8 mouse cellular contexts compared by ENCODE assay signal in genomic region chr3:96559398-96559910, GRCm38 (mm10). TPM values are rescaled to one million over a fixed set of nuclear protein-coding genes. Genes with fewer than 3 reads are reported as not detected.
A peak's percentile ranks its signal among the peaks of the same experiment; 100 is the strongest.
DNase-seq lines count a peak whose midpoint lies in the region; ATAC-seq lines count a peak whose summit lies in the region.

No protein-coding gene starts in this region.

- H3K4me1 ChIP-seq in neural tube, embryonic 11.5 days (ENCODE audit: control insufficient read depth, insufficient read depth, low read length): peaks cover 20% of the 10 kb centered on the region
- H3K4me1 ChIP-seq in forebrain, embryonic 13.5 days: peaks cover 61% of the 10 kb centered on the region
- H3K4me1 ChIP-seq in limb, embryonic 11.5 days (ENCODE audit: control insufficient read depth, insufficient read depth, low read length): peaks cover 18% of the 10 kb centered on the region; the same call in 1 of the 2 replicates
- H3K4me1 ChIP-seq in neural tube, embryonic 15.5 days: peaks cover 58% of the 10 kb centered on the region

- H3K9me3 ChIP-seq in neural tube, embryonic 11.5 days (ENCODE audit: control insufficient read depth, low read length): no peaks in the 10 kb centered on the region
- no peaks in the 10 kb centered on the region for H3K9me3 ChIP-seq in forebrain, embryonic 13.5 days (replicated peaks)
- H3K9me3 ChIP-seq in limb, embryonic 11.5 days (ENCODE audit: control insufficient read depth, low read length): no peaks in the 10 kb centered on the region
- no peaks in the 10 kb centered on the region for H3K9me3 ChIP-seq in neural tube, embryonic 15.5 days (replicated peaks)

- H3K9ac ChIP-seq in neural tube, embryonic 11.5 days (ENCODE audit: low read length): no peak overlapping the region
- peak overlapping the region; percentile 75 for H3K9ac ChIP-seq in forebrain, embryonic 13.5 days
- no peak overlapping the region for H3K9ac ChIP-seq in limb, embryonic 11.5 days (ENCODE audit: low read length)
- H3K9ac ChIP-seq in neural tube, embryonic 15.5 days (replicated peaks): peak overlapping the region; percentile 66

- WGBS in neural tube, embryonic 11.5 days: 89% methylated on average over 12 of the region's 12 CpGs
- 88% methylated on average over 12 of the region's 12 CpGs for WGBS in forebrain, embryonic 13.5 days
- 92% methylated on average over 12 of the region's 12 CpGs for WGBS in limb, embryonic 11.5 days
- WGBS in neural tube, embryonic 15.5 days: 77% methylated on average over 12 of the region's 12 CpGs

- no peak for ATAC-seq in neural tube, embryonic 11.5 days (ENCODE audit: insufficient read depth, low FRiP score, low TSS enrichment)
- ATAC-seq in forebrain, embryonic 13.5 days: no peak
- ATAC-seq in limb, embryonic 11.5 days (ENCODE audit: insufficient number of reproducible peaks, low FRiP score, low TSS enrichment, low read depth): no peak
- ATAC-seq in neural tube, embryonic 15.5 days (ENCODE audit: low FRiP score): no peak

- DNase-seq in neural tube, embryonic 11.5 days (ENCODE audit: low spot score): no peak
- DNase-seq in neural tube, embryonic 10.5 days (ENCODE audit: extremely low spot score, low spot score): no peak
- no peak for DNase-seq in limb, embryonic 11.5 days (ENCODE audit: low spot score)
- no peak for DNase-seq in right cerebral cortex, postnatal 4 days
- DNase-seq in gastrocnemius, adult 8-10 months (ENCODE audit: low spot score in 2 of 2): no peak
- no peak for DNase-seq in layer of hippocampus, adult 11-12 months (ENCODE audit: low spot score)

- H3K4me2 ChIP-seq in neural tube, embryonic 11.5 days (ENCODE audit: low read depth): peak overlapping the region; percentile 80
- H3K4me2 ChIP-seq in forebrain, embryonic 13.5 days: peak overlapping the region; percentile 81
- H3K4me2 ChIP-seq in limb, embryonic 11.5 days (ENCODE audit: low read depth, severe bottlenecking): peak overlapping the region; percentile 75
- peak overlapping the region; percentile 81 for H3K4me2 ChIP-seq in neural tube, embryonic 15.5 days

- H3K4me3 ChIP-seq in neural tube, embryonic 11.5 days (ENCODE audit: low read depth, low read length): peak overlapping the region; percentile 77
- peak overlapping the region; percentile 57 for H3K4me3 ChIP-seq in forebrain, embryonic 13.5 days
- peak overlapping the region; percentile 73 for H3K4me3 ChIP-seq in limb, embryonic 11.5 days (ENCODE audit: low read depth, low read length)
- H3K4me3 ChIP-seq in neural tube, embryonic 15.5 days (replicated peaks): peak overlapping the region; percentile 69

- H3K36me3 ChIP-seq in neural tube, embryonic 11.5 days (ENCODE audit: control insufficient read depth, insufficient read depth, low read length): peaks cover 6% of the 10 kb centered on the region
- H3K36me3 ChIP-seq in forebrain, embryonic 13.5 days (ENCODE audit: poor library complexity, severe bottlenecking): peaks cover 22% of the 10 kb centered on the region
- peaks cover 8% of the 10 kb centered on the region for H3K36me3 ChIP-seq in limb, embryonic 11.5 days (ENCODE audit: control insufficient read depth, insufficient read depth, low read length)
- peaks cover 15% of the 10 kb centered on the region for H3K36me3 ChIP-seq in neural tube, embryonic 15.5 days

- H3K27me3 ChIP-seq in neural tube, embryonic 11.5 days (ENCODE audit: control insufficient read depth, insufficient read depth, low read length): no peaks in the 10 kb centered on the region
- H3K27me3 ChIP-seq in forebrain, embryonic 13.5 days: no peaks in the 10 kb centered on the region
- H3K27me3 ChIP-seq in limb, embryonic 11.5 days (ENCODE audit: control insufficient read depth, insufficient read depth, low read length): no peaks in the 10 kb centered on the region
- no peaks in the 10 kb centered on the region for H3K27me3 ChIP-seq in neural tube, embryonic 15.5 days (replicated peaks)

- H3K27ac ChIP-seq in neural tube, embryonic 11.5 days (ENCODE audit: low read depth, low read length): no peak overlapping the region
- H3K27ac ChIP-seq in forebrain, embryonic 13.5 days: no peak overlapping the region
- no peak overlapping the region for H3K27ac ChIP-seq in limb, embryonic 11.5 days (replicated peaks; ENCODE audit: low read depth, low read length)
- 0 out of 2 replicates have a peak overlapping the region, but pooled peaks have one; percentile 33 for H3K27ac ChIP-seq in neural tube, embryonic 15.5 days (replicated peaks)

RNA-seq across cellular contexts. Expression of gene Txnip, which starts 1.7 kb away (rescaled TPM):
- polyA plus RNA-seq in neural tube, embryonic 11.5 days (2014; fragmentation: Nextera tagmentation; extraction: Ambion mirVana): 50.4 and 62.7 TPM in 2 replicates
- 49.1 and 51.0 TPM in 2 replicates for polyA plus RNA-seq in forebrain, embryonic 13.5 days (2015; fragmentation: Nextera tagmentation; extraction: Ambion mirVana)
- 54.4 and 57.9 TPM in 2 replicates for polyA plus RNA-seq in limb, embryonic 11.5 days (2014; fragmentation: Nextera tagmentation; extraction: Ambion mirVana)
- polyA plus RNA-seq in neural tube, embryonic 15.5 days (2015; fragmentation: Nextera tagmentation; extraction: Ambion mirVana): 52.5 and 72.5 TPM in 2 replicates
- 100 to 1,000 TPM; 365 to 573 (median 474) TPM for total RNA-seq in gastrocnemius, adult 8-10 months (2022)

RNA-seq across cellular contexts. Expression of gene Gm16253, which starts 17.3 kb away (rescaled TPM):
- polyA plus RNA-seq in neural tube, embryonic 11.5 days (2014; fragmentation: Nextera tagmentation; extraction: Ambion mirVana): 0.46 and 0.49 TPM in 2 replicates
- 1.2 and 1.3 TPM in 2 replicates for polyA plus RNA-seq in forebrain, embryonic 13.5 days (2015; fragmentation: Nextera tagmentation; extraction: Ambion mirVana)
- polyA plus RNA-seq in limb, embryonic 11.5 days (2014; fragmentation: Nextera tagmentation; extraction: Ambion mirVana): 0.69 and 1.0 TPM in 2 replicates
- polyA plus RNA-seq in neural tube, embryonic 15.5 days (2015; fragmentation: Nextera tagmentation; extraction: Ambion mirVana): 1.8 TPM in 2 replicates
- total RNA-seq in gastrocnemius, adult 8-10 months (2022): 1 to 10 TPM in 3 of 4 experiments, not detected in 1; 1.2 to 1.5 (median 1.2) TPM

RNA-seq across cellular contexts. Expression of gene Hfe2, which starts 34.5 kb away (rescaled TPM):
- 3.1 and 3.6 TPM in 2 replicates for polyA plus RNA-seq in neural tube, embryonic 11.5 days (2014; fragmentation: Nextera tagmentation; extraction: Ambion mirVana)
- 0.25 and 0.36 TPM in 2 replicates for polyA plus RNA-seq in forebrain, embryonic 13.5 days (2015; fragmentation: Nextera tagmentation; extraction: Ambion mirVana)
- polyA plus RNA-seq in limb, embryonic 11.5 days (2014; fragmentation: Nextera tagmentation; extraction: Ambion mirVana): 1.7 and 1.8 TPM in 2 replicates
- polyA plus RNA-seq in neural tube, embryonic 15.5 days (2015; fragmentation: Nextera tagmentation; extraction: Ambion mirVana): 2.4 and 3.0 TPM in 2 replicates
- 100 to 1,000 TPM; 562 to 917 (median 709) TPM for total RNA-seq in gastrocnemius, adult 8-10 months (2022)

RNA-seq across cellular contexts. Expression of gene Polr3gl, which starts 34.5 kb away (rescaled TPM):
- 12.8 and 15.8 TPM in 2 replicates for polyA plus RNA-seq in neural tube, embryonic 11.5 days (2014; fragmentation: Nextera tagmentation; extraction: Ambion mirVana)
- polyA plus RNA-seq in forebrain, embryonic 13.5 days (2015; fragmentation: Nextera tagmentation; extraction: Ambion mirVana): 37.5 and 40.2 TPM in 2 replicates
- polyA plus RNA-seq in limb, embryonic 11.5 days (2014; fragmentation: Nextera tagmentation; extraction: Ambion mirVana): 18.8 and 22.8 TPM in 2 replicates
- 35.2 and 35.8 TPM in 2 replicates for polyA plus RNA-seq in neural tube, embryonic 15.5 days (2015; fragmentation: Nextera tagmentation; extraction: Ambion mirVana)
- 10 to 100 TPM; 39.8 to 59.8 (median 51.8) TPM for total RNA-seq in gastrocnemius, adult 8-10 months (2022)

RNA-seq across cellular contexts. Expression of gene Ankrd34a, which starts 37.0 kb away (rescaled TPM):
- 2.8 and 3.6 TPM in 2 replicates for polyA plus RNA-seq in neural tube, embryonic 11.5 days (2014; fragmentation: Nextera tagmentation; extraction: Ambion mirVana)
- 6.6 and 6.7 TPM in 2 replicates for polyA plus RNA-seq in forebrain, embryonic 13.5 days (2015; fragmentation: Nextera tagmentation; extraction: Ambion mirVana)
- polyA plus RNA-seq in limb, embryonic 11.5 days (2014; fragmentation: Nextera tagmentation; extraction: Ambion mirVana): 1.5 and 1.7 TPM in 2 replicates
- 18.6 and 21.0 TPM in 2 replicates for polyA plus RNA-seq in neural tube, embryonic 15.5 days (2015; fragmentation: Nextera tagmentation; extraction: Ambion mirVana)
- 1 to 10 TPM in 2 of 4 experiments, under 1 TPM in 2; 0.64 to 1.6 (median 1.1) TPM for total RNA-seq in gastrocnemius, adult 8-10 months (2022)

Comparison
In these comparisons a context has a peak if more than half of its experiments do, and no peak if none do; other contexts are left out.
1. H3K9ac ChIP-seq: peak in forebrain, embryonic 13.5 days (single experiment) and neural tube, embryonic 15.5 days (single experiment); none in neural tube, embryonic 11.5 days (single experiment) and limb, embryonic 11.5 days (single experiment).
2. Peak in every context shown above with its lines, with median percentiles within 50 percentile points of each other: H3K4me2 ChIP-seq and H3K4me3 ChIP-seq.